Mouse (Mus musculus): ENCODE measurements at regions not wholly inside any gene's neighbourhood (a gene's known extent, or its start where the extent isn't known, plus 50 kb on each side); places are given as distances from the start of the nearest gene placed in this dataset.

- no peak for DNase-seq (ENCODE audit: extremely low read depth, low read depth, low spot score)
- H3K9ac ChIP-seq (ENCODE audit: low read depth, low read length): no peak overlapping the region
- WGBS: 87% methylated on average over 5 of the region's 5 CpGs
- H3K4me3 ChIP-seq (ENCODE audit: insufficient read depth, low read depth, low read length): no peak overlapping the region
- no peaks in the 10 kb centered on the region for H3K36me3 ChIP-seq (ENCODE audit: control insufficient read depth, insufficient read depth, low read length)
- H3K27me3 ChIP-seq (ENCODE audit: control insufficient read depth, insufficient read depth, low read length): no peaks in the 10 kb centered on the region
- no peak for TF ChIP-seq POLR2A (IDR thresholded peaks at IDR 0.05; ENCODE audit: extremely low read depth, insufficient read depth, low read length)
- no peak for TF ChIP-seq CTCF (IDR thresholded peaks at IDR 0.05; ENCODE audit: low read depth, low read length)
- no peak overlapping the region for H3K27ac ChIP-seq (replicated peaks; ENCODE audit: insufficient read depth, low read depth, low read length)
- no peaks in the 10 kb centered on the region for H3K79me2 ChIP-seq (ENCODE audit: control insufficient read depth, insufficient read depth, low read length)
- H3K4me1 ChIP-seq (ENCODE audit: control insufficient read depth, insufficient read depth, low read length): no peaks in the 10 kb centered on the region
Measured at GRCm38 (mm10) chr17:77961296-77961695, 238.8 kb upstream of the Crim1 start.

GRCm38 (mm10) chr17:77963358-77963757 is 236.7 kb upstream of the Crim1 start:
- 80% methylated on average over 4 of the region's 4 CpGs for WGBS
- no peak for DNase-seq (ENCODE audit: extremely low read depth, low read depth, low spot score)
- Histone ChIP-seq H3K9ac (ENCODE audit: low read depth, low read length) (no peak overlapping the region), H3K36me3 (ENCODE audit: control insufficient read depth, insufficient read depth, low read length) (no peaks in the 10 kb centered on the region), H3K4me1 (ENCODE audit: control insufficient read depth, insufficient read depth, low read length) (no peaks in the 10 kb centered on the region), H3K4me3 (ENCODE audit: insufficient read depth, low read depth, low read length) (no peak overlapping the region), H3K79me2 (ENCODE audit: control insufficient read depth, insufficient read depth, low read length) (no peaks in the 10 kb centered on the region), H3K27me3 (ENCODE audit: control insufficient read depth, insufficient read depth, low read length) (no peaks in the 10 kb centered on the region), H3K27ac (replicated peaks; ENCODE audit: insufficient read depth, low read depth, low read length) (no peak overlapping the region)
- TF ChIP-seq POLR2A (IDR thresholded peaks at IDR 0.05; ENCODE audit: extremely low read depth, insufficient read depth, low read length) (no peak), CTCF (IDR thresholded peaks at IDR 0.05; ENCODE audit: low read depth, low read length) (no peak)

GRCm38 (mm10) chr17:77968510-77968909 is 231.5 kb upstream of the Crim1 start:
- Histone ChIP-seq H3K9ac (ENCODE audit: low read depth, low read length) (no peak overlapping the region), H3K36me3 (ENCODE audit: control insufficient read depth, insufficient read depth, low read length) (no peaks in the 10 kb centered on the region), H3K27ac (replicated peaks; ENCODE audit: insufficient read depth, low read depth, low read length) (no peak overlapping the region), H3K4me3 (ENCODE audit: insufficient read depth, low read depth, low read length) (no peak overlapping the region), H3K4me1 (ENCODE audit: control insufficient read depth, insufficient read depth, low read length) (no peaks in the 10 kb centered on the region), H3K27me3 (ENCODE audit: control insufficient read depth, insufficient read depth, low read length) (no peaks in the 10 kb centered on the region), H3K79me2 (ENCODE audit: control insufficient read depth, insufficient read depth, low read length) (no peaks in the 10 kb centered on the region)
- 79% methylated on average over 5 of the region's 5 CpGs for WGBS
- no peak for DNase-seq (ENCODE audit: extremely low read depth, low read depth, low spot score)
- TF ChIP-seq POLR2A (IDR thresholded peaks at IDR 0.05; ENCODE audit: extremely low read depth, insufficient read depth, low read length): no peak
- no peak for TF ChIP-seq CTCF (IDR thresholded peaks at IDR 0.05; ENCODE audit: low read depth, low read length)

- no peak for TF ChIP-seq POLR2A (IDR thresholded peaks at IDR 0.05; ENCODE audit: extremely low read depth, insufficient read depth, low read length)
- TF ChIP-seq CTCF (IDR thresholded peaks at IDR 0.05; ENCODE audit: low read depth, low read length): no peak
- Histone ChIP-seq H3K9ac (ENCODE audit: low read depth, low read length) (no peak overlapping the region), H3K79me2 (ENCODE audit: control insufficient read depth, insufficient read depth, low read length) (no peaks in the 10 kb centered on the region), H3K27ac (replicated peaks; ENCODE audit: insufficient read depth, low read depth, low read length) (no peak overlapping the region), H3K4me1 (ENCODE audit: control insufficient read depth, insufficient read depth, low read length) (no peaks in the 10 kb centered on the region), H3K36me3 (ENCODE audit: control insufficient read depth, insufficient read depth, low read length) (no peaks in the 10 kb centered on the region), H3K27me3 (ENCODE audit: control insufficient read depth, insufficient read depth, low read length) (no peaks in the 10 kb centered on the region), H3K4me3 (ENCODE audit: insufficient read depth, low read depth, low read length) (no peak overlapping the region)
- DNase-seq (ENCODE audit: extremely low read depth, low read depth, low spot score): peak; percentile 8
- 60% methylated on average over 2 of the region's 2 CpGs for WGBS
Measured at GRCm38 (mm10) chr17:77969187-77969586, 230.9 kb upstream of the Crim1 start.

Data from liver, adult 2 months (tissue).